Mouse (Mus musculus) cerebellum, adult 2 months (tissue): ENCODE data around the gene Col9a1.

ENCODE experiments used
- CTCF ChIP-seq: fragments of 200-500 bp; IDR thresholded peaks from 2 replicates; pipeline ENCODE4 v1.5.1; 2011; ENCODE audit warnings: low read depth, mild to moderate bottlenecking, control low read depth, low read length, moderate library complexity, borderline replicate concordance; ENCODE audit not compliant: insufficient read depth
- POLR2A ChIP-seq: fragments of 200-500 bp; IDR thresholded peaks from 2 replicates; pipeline ENCODE4 v1.6.1; 2011; ENCODE audit warnings: low read length, control low read depth, borderline replicate concordance; ENCODE audit not compliant: insufficient read depth

- no peak for TF ChIP-seq POLR2A
- no peak for TF ChIP-seq CTCF
Observed at GRCm38 (mm10) chr1:24219041-24219440, 41.6 kb downstream of the Col9a1 start.
